Mouse (Mus musculus) heart, postnatal 36 days (tissue): ENCODE results near the gene Reg3a. TPM values are rescaled to one million over a fixed set of nuclear protein-coding genes. Genes with fewer than 3 reads are reported as not detected.
"Not testable (repeated sequence)": the region's sequence is repeated elsewhere in the genome, so short reads cannot be mapped to it uniquely, and the experiment has no call there.

Experiments
- DNase-seq, 2 experiments: peaks; one replicate each; pipeline ENCODE4 v3.0.0; 2021 to 2022
- intact Hi-C: fragments of 180-260 bp; cut with DNase I; formaldehyde crosslinking; loops from one replicate; pipeline ENCODE4 v1.15.1; 2025
- total RNA-seq, 2 experiments: library from RNA; stranded (reverse); gene quantifications; 2 replicates each; pipeline ENCODE4 v1.2.3; 2021

Gene Reg3a
- not detected for total RNA-seq

DNA sequence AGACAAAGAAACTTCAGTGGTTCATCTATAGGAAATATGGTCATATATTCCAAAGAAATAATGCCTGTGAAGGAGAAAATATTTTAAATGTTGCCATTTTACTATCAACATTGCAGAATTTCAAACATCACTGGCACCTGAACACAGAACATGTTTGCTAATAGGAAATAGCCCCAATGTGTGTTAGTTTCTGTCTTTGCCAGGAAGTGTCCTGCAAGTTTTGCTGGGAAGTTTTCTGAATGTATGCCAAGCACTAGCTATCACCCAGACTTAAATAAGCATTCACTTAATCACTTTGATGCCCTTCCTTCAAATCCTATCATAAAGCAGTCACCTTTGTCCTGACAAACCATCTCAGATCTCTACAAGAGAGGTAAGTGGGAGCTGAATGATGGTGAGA is at the start of gene Reg3a:
Gene Reg3a, plus strand, starts transcription at position 301 of the 400 bp plus-strand sequence.
- no peak for DNase-seq
- intact Hi-C loops, result no loop called here

DNA sequence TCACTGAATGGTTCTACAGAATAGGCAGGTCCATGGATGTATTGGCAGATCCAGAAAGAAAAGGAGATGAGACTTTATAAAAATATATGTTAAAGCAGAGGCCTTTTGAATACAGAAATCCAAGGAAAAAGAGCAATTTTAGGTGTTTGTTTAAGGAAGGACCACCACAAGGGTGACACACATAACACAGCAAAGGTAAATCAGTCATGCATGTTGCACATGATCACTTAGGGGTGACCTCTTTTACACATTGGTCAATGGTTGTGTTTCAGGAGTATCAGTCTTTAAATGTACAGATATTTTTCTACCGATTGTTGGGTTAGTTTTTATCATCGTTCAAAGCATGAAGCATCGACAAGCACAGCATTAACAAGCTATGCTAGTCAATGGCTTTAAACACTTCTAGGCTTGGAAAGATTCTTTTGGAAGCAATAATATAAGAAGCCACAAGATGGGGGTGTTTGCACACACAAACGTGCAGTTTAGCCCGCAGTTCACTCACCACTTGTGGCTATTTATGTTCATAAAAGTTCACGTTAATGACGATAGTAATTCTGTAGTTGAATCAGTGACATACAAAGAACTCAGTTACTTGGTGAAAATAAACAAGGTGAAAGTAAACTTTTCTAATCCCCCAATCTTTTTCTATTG is 48.5 kb upstream of the Reg3a start:
- no peak for DNase-seq
- intact Hi-C loops, result no loop called here

- DNase-seq, result no peak
- intact Hi-C loops, result no loop called here
These were observed 40.2 kb upstream of the Reg3a start for GRCm38 (mm10) chr6:78340296-78340695.

- intact Hi-C loops, result no loop called here
- no peak for DNase-seq
These were observed 38.8 kb upstream of the Reg3a start for GRCm38 (mm10) chr6:78341689-78342088.

DNA sequence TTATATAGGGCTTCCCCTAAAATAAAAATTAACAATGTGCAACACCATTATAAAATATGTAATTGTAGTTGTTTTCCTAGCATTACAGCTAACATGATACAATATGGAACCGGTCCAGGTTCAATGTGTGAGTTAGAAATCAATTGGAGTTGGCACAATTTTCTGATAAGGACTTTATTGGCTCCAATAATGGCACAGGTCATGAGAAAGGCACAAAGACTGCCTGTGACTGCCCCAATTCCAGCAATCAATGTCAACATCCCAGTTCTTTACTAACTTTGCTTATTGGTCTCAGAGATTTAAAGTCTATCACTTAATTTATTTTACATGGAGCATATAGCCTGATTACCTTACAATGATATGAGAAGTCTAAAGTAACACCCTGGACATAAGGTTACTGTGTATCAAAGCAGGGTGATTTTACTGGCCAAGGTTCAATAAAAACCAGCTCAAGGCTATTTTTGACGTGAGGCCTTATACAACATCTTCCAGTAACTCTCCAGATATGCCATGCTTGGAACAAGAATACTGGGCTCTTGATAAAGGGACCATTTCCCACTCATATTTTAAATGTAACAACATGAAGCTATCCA is 18.4 kb upstream of the Reg3a start:
- intact Hi-C loops, result no loop called here
- DNase-seq, result no peak

DNA sequence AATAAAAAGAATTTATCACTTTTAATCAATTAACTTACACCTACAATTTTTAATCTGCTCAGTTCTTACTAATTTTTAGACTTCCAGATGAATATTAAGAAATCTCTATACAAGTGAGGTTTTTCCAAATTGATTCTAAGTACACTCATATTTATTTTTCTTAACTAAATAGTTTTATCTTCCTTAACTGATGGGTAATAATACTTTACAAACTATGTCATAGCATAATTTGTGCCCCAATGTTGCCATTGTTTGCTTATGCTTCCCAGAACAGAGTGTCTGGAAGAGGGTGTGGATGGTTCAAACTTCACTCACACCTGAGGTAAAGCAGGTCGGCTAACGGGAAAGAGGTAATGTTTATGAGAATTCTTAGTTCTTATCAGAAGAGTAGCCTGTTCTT is 10.2 kb upstream of the Reg3a start, which contains the start of gene Reg3b:
Gene Reg3b, plus strand, starts transcription at position 301 of the 400 bp plus-strand sequence.
- intact Hi-C loops, result no loop called here
- no peak for DNase-seq

- intact Hi-C loops, result no loop called here
- no peak for DNase-seq
These were observed 1.7 kb upstream of the Reg3a start, which contains the start of gene Reg3d for GRCm38 (mm10) chr6:78378765-78379164. TSS of gene Reg3d (minus strand) at chr6:78378865.

DNA sequence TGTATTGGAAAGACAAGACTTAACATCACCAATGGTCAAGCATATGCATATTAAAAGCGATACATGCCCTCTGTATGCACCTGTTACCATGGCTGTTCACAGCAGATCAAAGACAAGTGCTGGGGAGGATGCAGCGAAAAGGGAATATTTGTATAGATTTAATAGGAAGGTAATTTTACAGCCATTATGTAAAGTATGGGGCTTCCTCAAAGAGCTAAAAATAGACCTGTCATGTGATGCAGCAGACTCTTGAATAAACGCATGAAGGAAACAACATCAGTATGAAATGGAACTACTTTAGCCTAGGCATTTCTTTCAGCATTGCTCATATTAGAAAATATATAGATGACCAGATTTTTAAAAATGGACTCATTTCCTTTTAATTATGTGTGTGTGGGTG is 5.1 kb downstream of the Reg3a start:
- no peak for DNase-seq
- intact Hi-C loops, result no loop called here

DNA sequence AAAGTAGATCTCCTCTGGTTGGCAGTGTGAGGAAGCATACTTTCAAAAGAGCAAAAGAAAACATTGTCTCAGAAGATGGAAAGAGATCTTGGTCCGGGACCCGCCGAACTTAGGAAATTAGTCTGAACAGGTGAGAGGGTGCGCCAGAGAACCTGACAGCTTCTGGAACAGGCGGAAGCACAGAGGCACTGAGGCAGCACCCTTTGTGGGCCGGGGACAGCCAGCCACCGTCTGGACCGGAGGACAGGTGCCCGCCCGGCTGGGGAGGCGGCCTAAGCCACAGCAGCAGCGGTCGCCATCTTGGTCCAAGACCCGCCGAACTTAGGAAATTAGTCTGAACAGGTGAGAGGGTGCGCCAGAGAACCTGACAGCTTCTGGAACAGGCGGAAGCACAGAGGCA is 14.8 kb downstream of the Reg3a start, which contains the start of gene Reg2:
Gene Reg2, plus strand, starts transcription at position 301 of the 400 bp plus-strand sequence.
- DNase-seq, intact Hi-C loops: not testable (repeated sequence)

GRCm38 (mm10) chr6:78422411-78422810 is 41.9 kb downstream of the Reg3a start, which contains the start of gene Reg1:
TSS of gene Reg1 (plus strand) at chr6:78422711.
- DNase-seq, intact Hi-C loops: not testable (repeated sequence)

DNA sequence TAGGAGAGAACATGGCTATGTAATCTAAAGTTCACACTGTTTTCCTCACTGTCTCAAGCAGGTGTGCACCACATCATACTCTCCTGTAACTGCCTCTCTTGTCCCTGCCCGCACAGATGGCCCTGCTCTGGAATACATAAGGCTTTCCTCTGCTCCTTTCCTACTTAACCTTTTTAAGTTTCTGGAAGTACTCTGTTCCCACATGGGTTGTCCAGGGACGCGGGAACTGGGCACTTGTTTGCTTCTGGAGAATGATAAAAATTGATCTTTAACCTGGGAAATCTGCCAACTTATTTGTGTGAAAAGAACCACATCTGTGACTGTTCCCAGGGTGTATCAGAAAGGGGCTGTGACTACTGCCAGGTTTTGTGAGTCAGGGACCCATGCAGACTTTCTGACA is 45.0 kb downstream of the Reg3a start:
- intact Hi-C loops, result no loop called here
- no peak for DNase-seq

Other genes with a start within 250 kb of the Reg3a start
- gene Reg3b, start 10.1 kb upstream of the Reg3a start, total RNA-seq, result not detected
- gene Reg3d, start 1.8 kb upstream of the Reg3a start, total RNA-seq, result not detected
- not detected for gene Reg2, start 14.9 kb downstream of the Reg3a start, total RNA-seq
- not detected for gene Reg1, start 42.0 kb downstream of the Reg3a start, total RNA-seq
- not detected for gene Reg3g, start 88.2 kb downstream of the Reg3a start, total RNA-seq